Mouse (Mus musculus) A20 (cell line): ENCODE results near the gene Asb3.
"Not testable (repeated sequence)": the region's sequence is repeated elsewhere in the genome, so short reads cannot be mapped to it uniquely, and the experiment has no call there.

Source experiments
- DNase-seq: peaks from one replicate; pipeline ENCODE4 v3.0.0-alpha.2; 2011; ENCODE audit warnings: low read depth, low spot score

Gene Asb3

DNA sequence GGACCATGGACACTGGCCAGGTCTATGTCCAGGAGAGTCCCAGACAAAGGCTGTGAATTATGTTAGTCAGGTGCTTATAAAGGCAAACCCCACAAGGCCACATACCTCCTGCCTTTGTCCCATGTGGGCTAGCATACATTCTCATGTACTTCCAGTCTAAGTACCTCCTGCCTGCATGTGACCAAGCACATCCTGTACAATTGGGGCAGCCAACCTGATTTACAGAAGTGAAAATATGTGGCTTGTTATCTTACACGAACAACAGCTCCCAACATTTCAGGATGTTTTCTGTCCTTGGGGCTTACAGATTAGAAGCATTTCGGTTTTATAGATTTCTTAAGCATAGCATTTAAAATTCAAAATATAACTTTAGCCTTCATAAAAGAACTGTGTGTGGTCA, 114.8 kb downstream of the Asb3 start:
- DNase-seq, result peak; percentile 49

DNA sequence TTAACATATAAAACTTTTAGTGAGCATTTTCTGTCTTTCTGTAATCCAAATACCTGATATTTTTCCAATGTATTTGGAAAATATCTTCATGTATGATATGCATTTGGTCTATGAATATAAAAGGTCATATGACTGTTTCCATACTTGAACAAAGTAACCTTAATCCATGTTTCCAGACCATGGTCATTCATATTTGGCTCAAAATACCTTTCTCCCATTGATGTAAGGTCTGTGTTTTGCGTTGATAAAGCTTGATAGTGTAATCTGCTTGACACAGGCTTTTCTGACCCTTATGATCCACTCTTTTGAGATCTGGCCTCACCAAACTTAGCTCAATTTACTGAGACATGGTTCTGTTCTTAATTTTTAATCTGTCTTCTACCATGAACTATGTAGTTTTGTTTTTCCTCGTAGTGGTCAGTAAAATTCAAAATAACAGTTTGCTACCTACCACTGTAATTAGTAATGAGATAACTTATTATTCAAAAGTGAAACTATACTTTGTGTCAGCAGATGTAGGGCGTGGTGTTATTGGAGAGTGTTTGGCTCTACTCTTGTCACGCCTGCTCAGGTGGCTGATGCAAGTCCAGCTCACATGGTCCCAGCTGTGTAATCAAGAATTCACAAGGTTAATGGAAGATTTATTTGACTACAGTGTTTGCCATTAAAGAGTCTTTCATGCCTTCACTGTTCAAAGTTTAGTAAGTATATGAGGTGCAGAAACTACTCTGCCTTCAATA, 116.1 kb downstream of the Asb3 start:
- no peak for DNase-seq

GRCm38 (mm10) chr11:31009668-31010067, 124.5 kb downstream of the Asb3 start:
- DNase-seq, result not testable (repeated sequence)

GRCm38 (mm10) chr11:31017466-31017865, 132.2 kb downstream of the Asb3 start:
- not testable (repeated sequence) for DNase-seq

- no peak for DNase-seq
Measured at GRCm38 (mm10) chr11:31034958-31035357, 149.7 kb downstream of the Asb3 start.

- no peak for DNase-seq
Measured at GRCm38 (mm10) chr11:31089973-31090372, 204.8 kb downstream of the Asb3 start.

DNA sequence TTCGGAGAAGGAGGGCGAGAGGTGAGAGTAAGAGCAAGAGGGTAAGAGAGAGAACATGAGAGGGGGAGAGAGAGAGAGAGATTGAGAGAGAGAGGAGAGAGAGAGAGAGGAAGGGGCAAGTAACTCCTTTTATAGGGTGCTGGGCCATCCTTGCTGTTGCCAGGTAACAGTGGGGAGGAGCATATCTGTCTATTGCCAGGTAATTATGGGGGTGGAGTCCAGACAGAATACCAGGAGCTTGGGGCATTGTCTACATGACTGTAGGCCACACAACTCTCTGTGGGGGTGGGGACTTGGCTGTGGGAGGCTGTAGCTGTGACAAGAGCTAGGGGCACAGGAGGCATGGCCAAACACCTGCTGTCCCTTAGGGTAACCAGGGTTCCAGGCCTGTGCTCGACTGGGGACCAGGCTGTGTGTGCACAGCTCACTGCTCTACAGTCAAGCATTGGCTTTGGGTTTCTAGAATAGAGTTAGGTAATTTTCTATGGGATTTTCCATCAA, 205.3 kb downstream of the Asb3 start:
- no peak for DNase-seq

- not testable (repeated sequence) for DNase-seq
Measured at GRCm38 (mm10) chr11:31099519-31099918, 214.3 kb downstream of the Asb3 start.

- no peak for DNase-seq
Measured at GRCm38 (mm10) chr11:31102188-31102587, 217.0 kb downstream of the Asb3 start.

DNA sequence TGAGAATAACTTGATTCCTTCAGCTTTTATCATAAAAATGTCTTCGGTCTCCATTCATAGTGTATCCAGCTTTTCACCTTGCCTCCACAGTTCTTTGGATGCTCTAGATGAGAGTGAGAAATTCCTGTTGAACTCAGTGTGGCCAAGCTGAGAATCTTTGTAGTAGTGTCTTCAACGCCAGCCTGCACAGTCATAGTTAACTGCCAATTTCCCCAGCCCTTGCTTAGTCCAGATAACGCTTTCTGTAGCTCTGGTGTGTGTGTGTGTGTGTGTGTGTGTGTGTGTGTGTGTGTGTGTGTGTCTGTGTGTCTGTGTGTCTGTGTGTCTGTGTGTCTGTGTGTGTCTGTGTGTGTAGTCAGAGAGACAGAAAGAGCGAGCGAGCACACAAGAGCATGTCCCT, 220.1 kb downstream of the Asb3 start:
- DNase-seq, result no peak

DNA sequence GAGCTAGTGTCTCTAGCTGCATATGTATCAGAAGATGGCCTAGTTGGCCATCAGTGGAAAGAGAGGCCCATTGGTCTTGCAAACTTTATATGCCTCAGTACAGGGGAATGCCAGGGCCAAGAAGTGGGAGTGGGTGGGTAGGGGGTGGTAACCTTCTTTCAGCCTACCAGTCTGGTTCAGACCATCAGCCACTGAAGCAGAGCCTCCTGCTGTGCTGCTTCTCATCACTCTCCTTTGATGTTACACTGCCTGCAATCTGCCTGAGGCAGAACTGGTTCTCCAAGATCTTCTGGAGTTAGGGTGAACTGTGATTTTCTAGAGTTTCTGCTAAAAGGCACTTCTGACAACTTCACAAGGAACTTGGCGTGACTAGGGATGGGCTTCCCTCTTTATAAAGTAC, 241.7 kb downstream of the Asb3 start:
- DNase-seq, result not testable (repeated sequence)

DNA sequence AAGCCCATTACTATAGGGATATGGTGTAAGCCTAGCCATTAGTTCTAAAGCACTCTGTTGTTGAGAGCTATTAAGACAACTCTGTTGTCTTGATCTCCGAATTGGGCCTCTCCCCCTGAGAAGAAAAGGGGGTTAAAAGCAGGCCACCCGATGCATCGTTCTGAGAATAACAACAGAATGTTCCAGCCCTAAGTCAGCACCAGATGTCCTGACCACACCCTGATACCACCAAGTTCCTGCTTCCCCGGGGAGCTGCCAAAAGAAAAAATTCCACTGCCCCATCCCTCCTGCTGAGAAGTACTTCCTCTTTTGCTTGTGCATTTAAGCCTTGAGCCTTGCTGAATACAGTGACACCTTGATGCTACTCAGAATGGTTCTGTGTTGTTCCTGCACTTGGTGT, 248.5 kb downstream of the Asb3 start:
- not testable (repeated sequence) for DNase-seq

DNA sequence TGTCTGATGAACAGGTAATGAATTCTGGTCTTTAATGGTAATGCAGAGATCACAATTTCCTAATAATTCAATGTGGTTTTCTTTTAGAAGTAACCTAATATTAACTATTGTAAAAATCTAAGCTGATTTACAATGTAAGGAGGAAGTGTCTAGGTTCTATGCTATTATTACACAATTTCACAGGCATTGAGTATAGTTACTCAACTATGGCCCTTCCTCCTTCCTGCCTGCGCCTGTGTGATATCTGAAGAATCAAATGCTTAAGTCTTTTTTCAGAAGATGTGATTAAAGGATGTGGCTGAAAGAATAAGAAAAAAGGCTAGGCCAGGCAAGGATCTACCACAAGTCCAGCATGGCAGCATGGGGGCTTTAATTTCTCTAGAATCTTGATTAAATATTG, 249.6 kb downstream of the Asb3 start:
- DNase-seq, result not testable (repeated sequence)

- DNase-seq, result not testable (repeated sequence)
Measured at GRCm38 (mm10) chr11:31138394-31138793, 253.2 kb downstream of the Asb3 start.
